Mouse (Mus musculus): Measurements from ENCODE around the gene Ikbkg.

- TF ChIP-seq POLR2A (IDR thresholded peaks at IDR 0.05; ENCODE audit: insufficient read length, low read depth): no peak
- no peak for TF ChIP-seq CEBPB (IDR thresholded peaks at IDR 0.05; ENCODE audit: insufficient read depth, poor library complexity, severe bottlenecking)
Observed at GRCm38 (mm10) chrX:74352645-74353466, 40.2 kb upstream of the Ikbkg start.
